Mouse (Mus musculus) E14TG2a.4 (cell line): ENCODE results near the gene Itpkb.

Source experiments
- CTCF ChIP-seq: conservative IDR thresholded peaks from 2 replicates; pipeline ENCODE4 v1.5.1; 2014; ENCODE audit warnings: low read length
- NANOG ChIP-seq: IDR thresholded peaks from 2 replicates; pipeline ENCODE4 v1.6.1; 2014; ENCODE audit warnings: borderline replicate concordance, low read length, mixed read lengths

- TF ChIP-seq CTCF (no peak), NANOG (no peak)
Measured at GRCm38 (mm10) chr1:180449641-180450040, 119.4 kb downstream of the Itpkb start.
